Mouse (Mus musculus): ENCODE data around the gene Vmn2r55.
"Not testable (repeated sequence)": the region's sequence is repeated elsewhere in the genome, so short reads cannot be mapped to it uniquely, and the experiment has no call there.

Vmn2r55 gene

DNA sequence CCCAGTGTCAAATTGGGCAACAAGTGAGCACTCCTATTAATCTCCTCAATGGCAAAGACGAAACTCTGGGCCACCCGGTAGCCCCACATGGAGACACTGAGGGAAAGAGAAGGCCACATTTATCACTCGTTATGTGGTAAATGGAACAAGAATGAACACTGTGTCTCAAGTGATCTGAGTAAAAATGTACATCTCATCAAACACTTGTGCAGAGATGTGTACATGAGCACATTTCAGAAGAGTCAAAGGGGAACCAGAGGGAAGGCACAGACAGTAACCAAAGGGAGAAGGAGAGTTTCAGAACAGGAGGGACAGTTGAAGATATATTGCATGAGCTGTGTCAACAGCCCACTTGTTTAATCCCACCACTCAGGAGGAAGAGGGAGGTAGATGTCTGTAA, at the start of gene Vmn2r55:
TSS of gene Vmn2r55 (minus strand) at position 101 of the 400 bp plus-strand sequence.
- not testable (repeated sequence) for DNase-seq (ENCODE audit: low spot score in 2 of 2)

DNA sequence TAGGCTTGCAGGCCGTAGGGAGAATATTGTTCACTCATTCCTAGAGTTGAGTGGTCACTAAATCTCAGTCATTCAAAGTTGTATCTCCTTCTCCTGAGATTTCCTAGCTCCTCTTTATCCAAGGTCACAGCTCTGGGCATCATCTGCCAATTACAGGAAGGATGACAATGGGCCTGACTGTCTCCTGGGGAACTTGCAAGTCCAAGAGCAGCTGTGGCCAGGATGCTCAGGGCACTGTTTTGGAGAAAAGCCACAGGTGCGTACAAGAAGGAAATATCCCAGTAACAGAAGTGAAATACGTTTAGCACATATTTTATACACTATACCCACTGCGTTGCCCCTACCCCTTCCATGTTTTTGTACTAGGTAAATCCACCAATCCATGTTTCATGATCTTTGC, 44.6 kb downstream of the Vmn2r55 start, which contains the start of gene Vmn2r54:
TSS of gene Vmn2r54 (minus strand) at position 101 of the 400 bp plus-strand sequence.
- not testable (repeated sequence) for DNase-seq (ENCODE audit: low spot score in 2 of 2)

DNA sequence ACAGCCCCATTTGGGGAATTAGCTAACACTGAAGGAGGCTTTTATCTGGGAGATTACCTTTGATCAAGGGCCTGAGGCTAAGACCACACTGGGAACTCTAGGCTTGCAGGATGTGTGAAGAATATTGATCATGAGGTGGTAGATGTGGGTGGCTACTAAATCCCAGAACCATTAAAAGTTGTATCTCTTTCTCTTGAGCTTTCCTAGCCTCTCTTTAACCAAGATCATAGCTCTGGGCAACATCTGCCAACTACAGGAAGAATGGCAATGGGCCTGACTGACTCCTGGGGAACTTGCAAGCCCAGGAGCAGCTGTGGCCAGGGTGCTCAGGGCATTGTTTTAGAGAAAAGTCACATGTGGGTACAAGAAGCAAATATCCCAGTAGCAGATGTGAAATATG, 76.1 kb downstream of the Vmn2r55 start, which contains the start of gene Vmn2r53:
TSS of gene Vmn2r53 (minus strand) at position 101 of the 400 bp plus-strand sequence.
- DNase-seq (ENCODE audit: low spot score in 2 of 2): no peak
